Mouse (Mus musculus): ENCODE results near the gene Cblb. TPM values are rescaled to one million over a fixed set of nuclear protein-coding genes. Genes with fewer than 3 reads are reported as not detected.

Gene Cblb
- total RNA-seq, 2 experiments from 2014 or later = 24.4 to 27.1 TPM

GRCm38 (mm10) chr16:52038283-52038682 is 7.3 kb downstream of the Cblb start:
- no peak for DNase-seq (ENCODE audit: low spot score in 2 of 2)

- no peak for DNase-seq (ENCODE audit: low spot score in 2 of 2)
Observed at GRCm38 (mm10) chr16:52038821-52039220, 7.8 kb downstream of the Cblb start.

GRCm38 (mm10) chr16:52040937-52041336 is 9.9 kb downstream of the Cblb start:
- DNase-seq (ENCODE audit: low spot score in 2 of 2) = no peak

GRCm38 (mm10) chr16:52042667-52043379 is 11.8 kb downstream of the Cblb start:
- no peak for DNase-seq (ENCODE audit: low spot score in 2 of 2)

- no peak for DNase-seq (ENCODE audit: low spot score in 2 of 2)
Observed at GRCm38 (mm10) chr16:52043380-52044117, 12.5 kb downstream of the Cblb start.

GRCm38 (mm10) chr16:52044518-52044917 is 13.5 kb downstream of the Cblb start:
- DNase-seq (ENCODE audit: low spot score in 2 of 2) = no peak

- DNase-seq (ENCODE audit: low spot score in 2 of 2) = no peak
Observed at GRCm38 (mm10) chr16:52044985-52045384, 14.0 kb downstream of the Cblb start.

- DNase-seq (ENCODE audit: low spot score in 2 of 2) = no peak
Observed at GRCm38 (mm10) chr16:52046464-52046863, 15.4 kb downstream of the Cblb start.

GRCm38 (mm10) chr16:52051106-52051505 is 20.1 kb downstream of the Cblb start:
- DNase-seq (ENCODE audit: low spot score in 2 of 2) = no peak

GRCm38 (mm10) chr16:52052734-52053133 is 21.7 kb downstream of the Cblb start:
- DNase-seq (ENCODE audit: low spot score in 2 of 2) = no peak

GRCm38 (mm10) chr16:52055236-52055635 is 24.2 kb downstream of the Cblb start:
- DNase-seq (ENCODE audit: low spot score in 2 of 2) = no peak

GRCm38 (mm10) chr16:52056164-52056563 is 25.1 kb downstream of the Cblb start:
- no peak for DNase-seq (ENCODE audit: low spot score in 2 of 2)

- DNase-seq (ENCODE audit: low spot score in 2 of 2) = no peak
Observed at GRCm38 (mm10) chr16:52057335-52057734, 26.3 kb downstream of the Cblb start.

- no peak for DNase-seq (ENCODE audit: low spot score in 2 of 2)
Observed at GRCm38 (mm10) chr16:52059535-52059934, 28.5 kb downstream of the Cblb start.

- DNase-seq (ENCODE audit: low spot score in 2 of 2) = no peak
Observed at GRCm38 (mm10) chr16:52060100-52060719, 29.2 kb downstream of the Cblb start.

GRCm38 (mm10) chr16:52061015-52061481 is 30.0 kb downstream of the Cblb start:
- DNase-seq (ENCODE audit: low spot score in 2 of 2) = no peak

GRCm38 (mm10) chr16:52064309-52065105 is 33.5 kb downstream of the Cblb start:
- DNase-seq (ENCODE audit: low spot score in 2 of 2) = no peak

- DNase-seq (ENCODE audit: low spot score in 2 of 2) = no peak
Observed at GRCm38 (mm10) chr16:52067632-52068516, 36.8 kb downstream of the Cblb start.

GRCm38 (mm10) chr16:52068517-52068874 is 37.5 kb downstream of the Cblb start:
- no peak for DNase-seq (ENCODE audit: low spot score in 2 of 2)

- no peak for DNase-seq (ENCODE audit: low spot score in 2 of 2)
Observed at GRCm38 (mm10) chr16:52069648-52070047, 38.6 kb downstream of the Cblb start.
